Mouse (Mus musculus) cerebellum, postnatal 4 days (tissue): Measurements from ENCODE around the gene Slc6a5.

Source experiments
- DNase-seq, 2 experiments: peaks; one replicate each; pipeline ENCODE4 v3.0.0; 2022; ENCODE audit warnings: low spot score in 2 of 2, mixed read lengths in 1 of 2

The Slc6a5 gene

GRCm38 (mm10) chr7:49981511-49982227 lies 71.7 kb downstream of the Slc6a5 start:
- DNase-seq = no peak

DNA sequence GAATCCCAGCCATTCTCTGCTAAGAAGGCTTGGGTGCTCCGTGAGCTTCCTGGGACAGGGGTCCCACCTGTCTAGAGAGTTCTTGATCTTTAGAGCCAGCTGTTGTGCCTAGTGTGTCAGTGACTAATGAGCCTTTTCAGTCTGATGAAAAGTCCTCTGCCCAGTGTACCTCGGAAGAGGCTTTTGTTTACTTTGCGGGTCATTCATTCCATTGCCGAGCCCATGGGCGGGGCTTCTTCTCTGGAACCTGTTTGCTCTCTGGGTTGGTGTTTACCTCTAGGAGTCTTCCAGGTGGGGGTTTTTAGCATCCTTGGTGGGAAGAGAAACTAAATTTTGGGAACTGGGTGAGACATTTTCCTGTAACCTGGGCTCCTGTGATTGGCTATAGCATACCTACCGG lies 74.8 kb downstream of the Slc6a5 start:
- DNase-seq = no peak

GRCm38 (mm10) chr7:49985947-49986346 lies 76.0 kb downstream of the Slc6a5 start:
- no peak for DNase-seq

- no peak for DNase-seq
These were observed 89.4 kb downstream of the Slc6a5 start for GRCm38 (mm10) chr7:49999321-49999720.

- DNase-seq = no peak
These were observed 95.3 kb downstream of the Slc6a5 start for GRCm38 (mm10) chr7:50005268-50005667.
